Mouse (Mus musculus) myocyte (in vitro differentiated cells): ENCODE results near the gene Pip5kl1. TPM values are rescaled to one million over a fixed set of nuclear protein-coding genes. Genes with fewer than 3 reads are reported as not detected.

ENCODE experiments used
- H3K27me3 ChIP-seq: one replicate; pipeline ENCODE4 v1.6.1; 2011; ENCODE audit not compliant: control insufficient read depth, insufficient read depth, insufficient read length
- H3K36me3 ChIP-seq: one replicate; pipeline ENCODE4 v1.6.1; 2011; ENCODE audit not compliant: control insufficient read depth, insufficient read depth
- H3K4me2 ChIP-seq: one replicate; pipeline ENCODE4 v1.6.1; 2011; ENCODE audit warnings: low read depth, control low read depth
- H3K4me3 ChIP-seq: one replicate; pipeline ENCODE4 v1.5.1; 2011; ENCODE audit warnings: mild to moderate bottlenecking, control low read depth, moderate library complexity
- H3K79me2 ChIP-seq: one replicate; pipeline ENCODE4 v1.6.1; 2011; ENCODE audit not compliant: control insufficient read depth, insufficient read depth
- H3ac ChIP-seq: one replicate; pipeline ENCODE4 v1.6.1; 2011; ENCODE audit not compliant: control insufficient read depth, insufficient read length
- CEBPB ChIP-seq: IDR thresholded peaks from 2 replicates; pipeline ENCODE4 v1.6.1; 2011; ENCODE audit warnings: mild to moderate bottlenecking, moderate library complexity; ENCODE audit not compliant: poor library complexity, insufficient read depth, severe bottlenecking
- E2F4 ChIP-seq: IDR thresholded peaks from one replicate; pipeline ENCODE4 v1.6.1; 2011; ENCODE audit warnings: mild to moderate bottlenecking, control low read depth, moderate library complexity; ENCODE audit not compliant: insufficient read depth
- MAX ChIP-seq: IDR thresholded peaks from one replicate; pipeline ENCODE4 v1.6.1; 2011; ENCODE audit warnings: low read depth, mild to moderate bottlenecking, control low read depth
- MYOD1 ChIP-seq, 3 experiments: IDR thresholded peaks; one replicate each; pipeline ENCODE4 v1.6.1; 2011; ENCODE audit warnings: control low read depth in 2 of 3, low read depth in 2 of 3, mild to moderate bottlenecking in 2 of 3, moderate library complexity in 1 of 3; ENCODE audit not compliant: insufficient read length in 2 of 3, control insufficient read depth in 1 of 3
- MYOG ChIP-seq, 3 experiments: IDR thresholded peaks; one replicate each; pipeline ENCODE4 v1.6.1; 2011; ENCODE audit warnings: control low read depth in 2 of 3, low read depth in 2 of 3, mild to moderate bottlenecking in 2 of 3; ENCODE audit not compliant: insufficient read length in 2 of 3, control insufficient read depth in 1 of 3, insufficient read depth in 1 of 3
- POLR2A ChIP-seq: IDR thresholded peaks from one replicate; pipeline ENCODE4 v1.6.1; 2011; ENCODE audit warnings: low read depth, mild to moderate bottlenecking, control low read depth, moderate library complexity; ENCODE audit not compliant: insufficient read length
- POLR2AphosphoS2 ChIP-seq: IDR thresholded peaks from one replicate; pipeline ENCODE4 v1.6.1; 2011; ENCODE audit warnings: low read depth, control low read depth; ENCODE audit not compliant: insufficient read length
- REST ChIP-seq: IDR thresholded peaks from one replicate; pipeline ENCODE4 v1.6.1; 2011; ENCODE audit warnings: mild to moderate bottlenecking, control low read depth, moderate library complexity; ENCODE audit not compliant: insufficient read depth, insufficient read length
- SRF ChIP-seq: IDR thresholded peaks from one replicate; pipeline ENCODE4 v1.6.1; 2011; ENCODE audit warnings: low read depth; ENCODE audit not compliant: control insufficient read depth, insufficient read length
- TCF12 ChIP-seq: IDR thresholded peaks from one replicate; pipeline ENCODE4 v1.6.1; 2011; ENCODE audit warnings: mild to moderate bottlenecking, control low read depth; ENCODE audit not compliant: poor library complexity, insufficient read depth, severe bottlenecking
- TCF3 ChIP-seq: IDR thresholded peaks from one replicate; pipeline ENCODE4 v1.6.1; 2011; ENCODE audit warnings: low read depth, control low read depth; ENCODE audit not compliant: insufficient read length
- USF1 ChIP-seq: IDR thresholded peaks from one replicate; pipeline ENCODE4 v1.6.1; 2011; ENCODE audit warnings: low read depth, mild to moderate bottlenecking, control low read depth, moderate library complexity
- polyA plus RNA-seq: library from polyadenylated mRNA; unstranded; fragments of >200 nt; fragmentation: generic; extraction: Trizol; gene quantifications from one replicate; pipeline ENCODE4 v1.2.1, GENCODE M21; 2012; ENCODE audit warnings: missing spikeins

Pip5kl1 gene
- polyA plus RNA-seq, 1 experiment, result 0.10 TPM

DNA sequence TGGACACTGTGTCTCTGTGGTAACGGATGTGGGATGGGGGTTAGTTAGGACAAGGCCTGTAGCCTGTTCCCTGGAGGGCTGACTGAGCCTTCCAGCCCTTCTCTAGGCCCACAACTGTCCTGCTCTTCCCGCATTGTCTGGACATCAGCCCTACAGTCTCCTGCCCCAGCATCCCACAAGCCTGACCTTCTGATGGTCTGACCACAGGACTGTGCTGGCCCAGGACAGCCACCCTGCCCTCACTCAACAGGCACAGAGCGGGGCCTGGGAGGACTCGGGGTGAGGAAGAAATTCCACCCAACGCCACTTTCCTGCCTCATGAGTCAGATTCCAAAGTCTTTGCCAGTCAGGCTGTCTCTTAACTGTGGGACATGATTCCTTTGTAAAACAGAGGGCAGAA lies 23.1 kb downstream of the Pip5kl1 start:
- Histone ChIP-seq H3K27me3 (no peaks in the 10 kb centered on the region), H3K4me2 (peak overlapping the region; percentile 50), H3K4me3 (no peak overlapping the region), H3K79me2 (peaks cover 5% of the 10 kb centered on the region), H3K36me3 (peaks cover 22% of the 10 kb centered on the region), H3ac (no peak overlapping the region)
- no peak for TF ChIP-seq CEBPB
- TF ChIP-seq MYOD1 (IDR thresholded peaks at IDR 0.05; ENCODE audit: control insufficient read depth in 1 of 3, insufficient read length in 2 of 3, low read depth in 2 of 3), result peak in 1 of 3 experiments; percentile 7
- peak; percentile 34 for TF ChIP-seq POLR2AphosphoS2
- no peak for TF ChIP-seq MYOG (IDR thresholded peaks at IDR 0.05; ENCODE audit: control insufficient read depth in 1 of 3, insufficient read depth in 1 of 3, insufficient read length in 2 of 3, low read depth in 2 of 3)
- no peak for TF ChIP-seq MAX

DNA sequence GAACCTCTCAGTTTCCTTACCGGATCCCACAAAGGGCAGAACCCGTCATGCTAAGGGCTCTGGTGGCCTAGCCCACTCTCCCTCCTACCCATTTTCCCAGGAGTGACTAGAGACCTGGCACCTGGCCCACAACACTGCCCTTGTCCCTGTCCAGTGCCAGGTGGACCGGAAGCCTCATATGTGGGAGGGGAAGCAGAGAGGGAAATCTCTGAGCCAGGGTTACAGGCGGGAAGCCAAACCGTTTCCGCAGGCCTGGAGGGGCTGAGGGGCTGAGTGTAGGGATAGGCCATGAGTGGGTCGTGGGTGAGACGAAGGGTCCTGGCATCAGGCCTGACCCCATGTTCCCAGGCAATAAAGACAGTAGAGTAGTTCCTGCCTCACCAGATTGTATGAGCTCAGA lies 23.9 kb downstream of the Pip5kl1 start:
- Histone ChIP-seq H3K36me3 (peaks cover 18% of the 10 kb centered on the region), H3K4me3 (no peak overlapping the region), H3ac (no peak overlapping the region), H3K27me3 (no peaks in the 10 kb centered on the region), H3K4me2 (peak overlapping the region; percentile 39), H3K79me2 (no peaks in the 10 kb centered on the region)
- TF ChIP-seq SRF (no peak), POLR2A (no peak), POLR2AphosphoS2 (no peak), MAX (no peak), MYOD1 (IDR thresholded peaks at IDR 0.05; ENCODE audit: control insufficient read depth in 1 of 3, insufficient read length in 2 of 3, low read depth in 2 of 3) (no peak), TCF12 (no peak), USF1 (no peak), E2F4 (no peak), MYOG (IDR thresholded peaks at IDR 0.05; ENCODE audit: control insufficient read depth in 1 of 3, insufficient read depth in 1 of 3, insufficient read length in 2 of 3, low read depth in 2 of 3) (no peak), TCF3 (no peak), REST (no peak), CEBPB (no peak)

DNA sequence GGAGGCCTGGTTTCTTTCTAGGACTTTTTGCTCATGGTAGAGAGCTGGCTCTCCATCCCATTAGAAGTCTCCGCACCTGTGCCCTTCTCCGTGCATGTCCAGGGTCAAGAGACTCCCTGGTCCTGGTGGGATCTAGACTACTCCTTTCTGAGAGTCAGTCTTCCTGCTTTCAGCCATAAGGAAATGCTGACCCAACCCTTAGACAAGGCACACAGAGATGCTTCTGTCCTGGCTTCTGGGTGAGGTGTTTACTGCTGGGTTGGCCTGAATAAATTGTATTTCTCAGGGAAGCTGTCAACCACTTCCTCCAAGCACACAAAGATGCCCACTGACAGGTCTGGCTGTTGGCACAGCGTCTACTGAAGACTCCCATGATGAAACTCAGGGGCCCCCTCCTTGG lies 24.8 kb downstream of the Pip5kl1 start, which contains the start of gene St6galnac6:
Gene St6galnac6 (plus strand): TSS at position 301 of the 400 bp plus-strand sequence.
- TF ChIP-seq MYOD1 (IDR thresholded peaks at IDR 0.05; ENCODE audit: control insufficient read depth in 1 of 3, insufficient read length in 2 of 3, low read depth in 2 of 3) (no peak), TCF12 (no peak), MYOG (IDR thresholded peaks at IDR 0.05; ENCODE audit: control insufficient read depth in 1 of 3, insufficient read depth in 1 of 3, insufficient read length in 2 of 3, low read depth in 2 of 3) (no peak), USF1 (no peak), POLR2AphosphoS2 (no peak), E2F4 (no peak), SRF (no peak), POLR2A (no peak)
- H3K4me2 ChIP-seq, result peak within 1 kb of the TSS; percentile 39
- H3K79me2 ChIP-seq, result no peaks in the 10 kb centered on the region
- H3K27me3 ChIP-seq, result no peaks in the 10 kb centered on the region
- no peak within 1 kb of the TSS for H3ac ChIP-seq
- H3K36me3 ChIP-seq, result peaks cover 16% of the 10 kb centered on the region
- no peak within 1 kb of the TSS for H3K4me3 ChIP-seq

DNA sequence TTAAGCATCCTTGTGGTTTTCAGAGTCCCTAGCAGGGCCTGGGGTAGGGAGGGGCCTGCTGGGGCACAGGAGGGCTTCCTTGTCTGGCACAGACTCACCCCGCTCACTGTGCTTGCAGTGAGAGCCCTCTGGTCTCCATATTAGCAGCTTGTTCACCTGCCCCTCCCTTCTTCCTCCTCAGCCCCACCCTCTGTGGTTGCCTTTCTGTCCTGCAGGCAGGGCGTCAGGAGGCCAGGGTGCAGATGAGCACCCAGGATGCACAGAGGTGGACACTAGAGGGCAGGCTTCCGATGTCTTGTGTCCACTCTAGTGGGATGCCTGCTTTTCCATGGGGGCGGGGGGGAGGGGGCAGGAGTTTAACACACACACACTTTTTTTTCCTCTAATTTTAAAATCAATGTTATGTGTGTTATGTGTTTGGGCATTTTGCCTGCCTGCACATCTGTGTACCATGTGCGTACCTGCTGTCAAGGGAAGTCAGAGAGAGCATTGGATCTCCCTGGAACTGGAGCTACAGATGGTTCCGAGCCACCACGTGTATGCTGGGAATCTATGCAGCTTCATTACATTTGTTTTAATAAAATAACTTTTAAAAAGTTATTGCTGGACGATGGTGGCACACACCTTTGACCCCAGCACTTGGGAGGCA lies 26.9 kb downstream of the Pip5kl1 start:
- peak overlapping the region; percentile 33 for H3K4me2 ChIP-seq
- no peak for TF ChIP-seq CEBPB
- no peak for TF ChIP-seq TCF12
- peak; percentile 79 for TF ChIP-seq POLR2AphosphoS2
- TF ChIP-seq POLR2A, result peak; percentile 6
- no peak for TF ChIP-seq TCF3
- TF ChIP-seq MYOG (IDR thresholded peaks at IDR 0.05; ENCODE audit: control insufficient read depth in 1 of 3, insufficient read depth in 1 of 3, insufficient read length in 2 of 3, low read depth in 2 of 3), result peak in 1 of 3 experiments; percentile 13
- no peak overlapping the region for H3ac ChIP-seq
- no peaks in the 10 kb centered on the region for H3K79me2 ChIP-seq
- H3K4me3 ChIP-seq, result no peak overlapping the region
- no peaks in the 10 kb centered on the region for H3K27me3 ChIP-seq
- peaks cover 4% of the 10 kb centered on the region for H3K36me3 ChIP-seq

DNA sequence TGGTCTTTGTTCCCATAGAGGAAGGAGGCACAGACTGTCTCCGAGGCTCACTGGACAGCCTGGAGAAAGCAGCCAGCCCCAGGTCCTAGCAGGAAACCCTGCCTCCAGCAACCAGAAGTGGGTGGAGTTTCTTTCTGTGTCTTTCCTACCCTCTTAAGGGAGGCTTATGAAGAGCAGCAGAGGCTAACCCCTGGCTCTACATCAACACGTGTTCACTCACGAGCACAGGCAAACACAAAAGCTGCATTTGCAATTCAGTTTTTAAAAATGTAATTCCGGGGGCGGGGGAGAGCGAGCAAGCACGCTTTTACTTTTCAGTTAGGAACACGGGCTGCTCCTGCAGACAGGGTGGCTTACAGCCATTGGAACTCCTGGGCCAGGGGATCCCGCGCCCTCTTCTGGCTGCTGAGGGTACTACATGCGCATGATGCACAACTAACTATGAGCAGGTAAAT lies 28.0 kb downstream of the Pip5kl1 start:
- H3K79me2 ChIP-seq, result no peaks in the 10 kb centered on the region
- no peaks in the 10 kb centered on the region for H3K27me3 ChIP-seq
- H3K4me2 ChIP-seq, result peak overlapping the region; percentile 72
- H3K4me3 ChIP-seq, result no peak overlapping the region
- TF ChIP-seq SRF (no peak), MYOD1 (IDR thresholded peaks at IDR 0.05; ENCODE audit: control insufficient read depth in 1 of 3, insufficient read length in 2 of 3, low read depth in 2 of 3) (no peak), MYOG (IDR thresholded peaks at IDR 0.05; ENCODE audit: control insufficient read depth in 1 of 3, insufficient read depth in 1 of 3, insufficient read length in 2 of 3, low read depth in 2 of 3) (no peak), USF1 (no peak), E2F4 (no peak), POLR2A (no peak), TCF12 (no peak), POLR2AphosphoS2 (no peak)
- H3K36me3 ChIP-seq, result peaks cover 4% of the 10 kb centered on the region
- no peak overlapping the region for H3ac ChIP-seq
